Mouse (Mus musculus) gastrocnemius, adult 18-20 months (tissue): ENCODE measurements around the gene Zfp955b. TPM values are rescaled to one million over a fixed set of nuclear protein-coding genes. Genes with fewer than 3 reads are reported as not detected.
"Not testable (repeated sequence)": the region's sequence is repeated elsewhere in the genome, so short reads cannot be mapped to it uniquely, and the experiment has no call there.

Experiments used
- DNase-seq: peaks from one replicate; pipeline ENCODE4 v3.0.0; 2021; ENCODE audit warnings: low spot score
- long read RNA-seq, 2 experiments: library from polyadenylated mRNA; stranded (forward); transcript quantifications; one replicate each; pipeline ENCODE4 v2.0.0; 2021
- total RNA-seq, 2 experiments: library from RNA; stranded (reverse); gene quantifications; 2 replicates each; pipeline ENCODE4 v1.2.3; 2021

The Zfp955b gene
- 10 to 100 TPM in 1 of 2 experiments, 1 to 10 TPM in 1; 9.7 to 10.9 TPM for total RNA-seq
- long read RNA-seq, experiment 1, full-length matches to known transcripts = 2 of 3 reads
- long read RNA-seq, experiment 1, partial matches to known transcripts = 0 of 3 reads
- long read RNA-seq, experiment 1, other reads (novel, unspliced or antisense) = 1 of 3 reads
- long read RNA-seq, experiment 2, full-length matches to known transcripts = 2 of 5 reads
- long read RNA-seq, experiment 2, partial matches to known transcripts = 0 of 5 reads
- long read RNA-seq, experiment 2, other reads (novel, unspliced or antisense) = 3 of 5 reads

- DNase-seq = not testable (repeated sequence)
Measured at GRCm38 (mm10) chr17:33289039-33289875, at the start of gene Zfp955b. Zfp955b (plus strand) TSS chr17:33289544.

- DNase-seq = not testable (repeated sequence)
Measured at GRCm38 (mm10) chr17:33254530-33255318, 34.6 kb upstream of the Zfp955b start, which contains the start of gene Zfp955a. Zfp955a (minus strand) TSS chr17:33255145.

GRCm38 (mm10) chr17:33255319-33255657 lies 34.1 kb upstream of the Zfp955b start:
- not testable (repeated sequence) for DNase-seq

- no peak for DNase-seq
Measured at GRCm38 (mm10) chr17:33264376-33264775, 25.0 kb upstream of the Zfp955b start, which contains the start of gene Olfr63. Olfr63 (plus strand) TSS chr17:33264676.

- no peak for DNase-seq
Measured at GRCm38 (mm10) chr17:33268907-33269306, 20.4 kb upstream of the Zfp955b start.

- not testable (repeated sequence) for DNase-seq
Measured at GRCm38 (mm10) chr17:33289876-33290149, 469 bp downstream of the Zfp955b start.

- no peak for DNase-seq
Measured at GRCm38 (mm10) chr17:33352981-33353380, 63.6 kb downstream of the Zfp955b start.

Other genes starting within 250 kb of the Zfp955b start
- gene 4921501E09Rik, start 221.5 kb upstream of the Zfp955b start, total RNA-seq = not detected
- gene Zfp563, start 200.2 kb upstream of the Zfp955b start, total RNA-seq = 1 to 10 TPM; 4.5 to 5.6 TPM
- under 1 TPM; 0.33 to 0.41 TPM for gene Morc2b, start 149.9 kb upstream of the Zfp955b start, total RNA-seq
- gene Olfr55, start 121.1 kb upstream of the Zfp955b start, total RNA-seq = not detected
- gene Olfr239, start 98.2 kb upstream of the Zfp955b start, total RNA-seq = not detected
- gene Olfr1564, start 67.9 kb upstream of the Zfp955b start, total RNA-seq = under 1 TPM; 0.17 to 0.37 TPM
- gene Zfp955a, start 34.4 kb upstream of the Zfp955b start, total RNA-seq = 1 to 10 TPM; 3.8 to 3.9 TPM
- gene Olfr63, start 24.9 kb upstream of the Zfp955b start, total RNA-seq = not detected
- gene Zfp81, start 69.3 kb downstream of the Zfp955b start, total RNA-seq = 1 to 10 TPM; 2.6 to 2.8 TPM
- 1 to 10 TPM; 1.7 to 2.6 TPM for gene Zfp101, start 105.1 kb downstream of the Zfp955b start, total RNA-seq
- not detected for gene Actl9, start 143.4 kb downstream of the Zfp955b start, total RNA-seq
- 1 to 10 TPM; 4.7 TPM for gene Adamts10, start 234.7 kb downstream of the Zfp955b start, total RNA-seq